Mouse (Mus musculus) heart, postnatal 14 days (tissue): Measurements from ENCODE around the gene Srd5a1. TPM values are rescaled to one million over a fixed set of nuclear protein-coding genes. Genes with fewer than 3 reads are reported as not detected.
"Not testable (repeated sequence)": the region's sequence is repeated elsewhere in the genome, so short reads cannot be mapped to it uniquely, and the experiment has no call there.

Experiments
- DNase-seq, 2 experiments: peaks; one replicate each; pipeline ENCODE4 v3.0.0; 2021 to 2022
- intact Hi-C: fragments of 180-260 bp; cut with DNase I; formaldehyde crosslinking; loops from one replicate; pipeline ENCODE4 v1.15.1; 2025
- total RNA-seq, 2 experiments: library from RNA; stranded (reverse); gene quantifications; 2 replicates each; pipeline ENCODE4 v1.2.3; 2021

The Srd5a1 gene
- total RNA-seq, 2 experiments from 2014 or later = 1.6 to 1.7 TPM

GRCm38 (mm10) chr13:69630576-69630975 lies 19.3 kb upstream of the Srd5a1 start:
- intact Hi-C loops = no loop called here
- DNase-seq = no peak

GRCm38 (mm10) chr13:69627941-69628340 lies 16.7 kb upstream of the Srd5a1 start:
- intact Hi-C loops = no loop called here

GRCm38 (mm10) chr13:69624510-69624909 lies 13.3 kb upstream of the Srd5a1 start:
- intact Hi-C loops = no loop called here
- no peak for DNase-seq

More at GRCm38 (mm10) chr13:69627941-69628340, 16.7 kb upstream of the Srd5a1 start:
- no peak for DNase-seq

GRCm38 (mm10) chr13:69623843-69624242 lies 12.6 kb upstream of the Srd5a1 start:
- intact Hi-C loops = no loop called here
- DNase-seq = no peak

- DNase-seq = no peak
- intact Hi-C loops = no loop called here
Measured at GRCm38 (mm10) chr13:69616716-69617115, 5.5 kb upstream of the Srd5a1 start.

- intact Hi-C loops = loop anchor here (5.0 kb wide), 3 partner anchors 55 to 105 kb away; partner anchors contain the start of genes Nsun2 and Tent4a
- no peak for DNase-seq
Measured at GRCm38 (mm10) chr13:69612175-69612544, 918 bp upstream of the Srd5a1 start.

GRCm38 (mm10) chr13:69610751-69611397 lies 368 bp downstream of the Srd5a1 start:
- intact Hi-C loops = loop anchor here (5.0 kb wide), 3 partner anchors 54 to 104 kb away; partner anchors contain the start of genes Nsun2 and Tent4a
- peak; percentile 46 to 47 for DNase-seq

- DNase-seq = no peak
- intact Hi-C loops = no loop called here
Measured at GRCm38 (mm10) chr13:69608734-69609133, 2.5 kb downstream of the Srd5a1 start.

GRCm38 (mm10) chr13:69604670-69605069 lies 6.6 kb downstream of the Srd5a1 start:
- no peak for DNase-seq
- intact Hi-C loops = no loop called here

GRCm38 (mm10) chr13:69601321-69601720 lies 9.9 kb downstream of the Srd5a1 start:
- no peak for DNase-seq
- intact Hi-C loops = no loop called here

- DNase-seq, intact Hi-C loops: not testable (repeated sequence)
Measured at GRCm38 (mm10) chr13:69600863-69601262, 10.4 kb downstream of the Srd5a1 start.

- intact Hi-C loops = no loop called here
- no peak for DNase-seq
Measured at GRCm38 (mm10) chr13:69598867-69599266, 12.4 kb downstream of the Srd5a1 start.

GRCm38 (mm10) chr13:69596515-69596914 lies 14.7 kb downstream of the Srd5a1 start:
- intact Hi-C loops = no loop called here

GRCm38 (mm10) chr13:69595911-69596310 lies 15.3 kb downstream of the Srd5a1 start:
- DNase-seq = no peak
- intact Hi-C loops = no loop called here

More at GRCm38 (mm10) chr13:69596515-69596914, 14.7 kb downstream of the Srd5a1 start:
- no peak for DNase-seq

- intact Hi-C loops = no loop called here
- DNase-seq = no peak
Measured at GRCm38 (mm10) chr13:69594577-69595256, 16.5 kb downstream of the Srd5a1 start.

GRCm38 (mm10) chr13:69593453-69593852 lies 17.8 kb downstream of the Srd5a1 start:
- DNase-seq = no peak
- intact Hi-C loops = no loop called here

GRCm38 (mm10) chr13:69592226-69592625 lies 19.0 kb downstream of the Srd5a1 start:
- DNase-seq = no peak
- intact Hi-C loops = no loop called here

- intact Hi-C loops = no loop called here
- no peak for DNase-seq
Measured at GRCm38 (mm10) chr13:69591338-69591737, 19.9 kb downstream of the Srd5a1 start.

- no peak for DNase-seq
- intact Hi-C loops = no loop called here
Measured at GRCm38 (mm10) chr13:69588263-69588662, 23.0 kb downstream of the Srd5a1 start.

- intact Hi-C loops = no loop called here
- DNase-seq = no peak
Measured at GRCm38 (mm10) chr13:69587849-69588248, 23.4 kb downstream of the Srd5a1 start.

GRCm38 (mm10) chr13:69586337-69586736 lies 24.9 kb downstream of the Srd5a1 start:
- intact Hi-C loops = no loop called here

GRCm38 (mm10) chr13:69585828-69586227 lies 25.4 kb downstream of the Srd5a1 start:
- DNase-seq = no peak
- intact Hi-C loops = no loop called here

More at GRCm38 (mm10) chr13:69586337-69586736, 24.9 kb downstream of the Srd5a1 start:
- DNase-seq = no peak
